Mouse (Mus musculus): ENCODE data around the gene Bend3.

- TF ChIP-seq MAFK (IDR thresholded peaks at IDR 0.05; ENCODE audit: insufficient read depth, low read depth, low read length) (no peak), HCFC1 (IDR thresholded peaks at IDR 0.05; ENCODE audit: borderline replicate concordance, insufficient read depth, low read length) (no peak), CHD2 (IDR thresholded peaks at IDR 0.05; ENCODE audit: low read depth, low read length) (no peak), ZC3H11A (IDR thresholded peaks at IDR 0.05; ENCODE audit: borderline replicate concordance, low read depth, low read length) (no peak), ZNF384 (IDR thresholded peaks at IDR 0.05; ENCODE audit: low read depth, low read length) (no peak)
These were observed 15.8 kb upstream of the Bend3 start for GRCm38 (mm10) chr10:43462821-43463220.
